Mouse (Mus musculus): ENCODE measurements at regions not wholly inside any gene's neighbourhood (a gene's known extent, or its start where the extent isn't known, plus 50 kb on each side); places are given as distances from the start of the nearest gene placed in this dataset.
A peak's percentile ranks its signal among the peaks of the same experiment; 100 is the strongest.

GRCm38 (mm10) chr9:90791871-90792270 is 521.3 kb upstream of the Tbc1d2b start:
- Histone ChIP-seq H3K4me1 (replicated peaks; ENCODE audit: control insufficient read depth, insufficient read depth, low read length) (no peaks in the 10 kb centered on the region), H3K9me3 (ENCODE audit: control insufficient read depth, low read length) (no peaks in the 10 kb centered on the region), H3K36me3 (ENCODE audit: control insufficient read depth, insufficient read depth) (no peaks in the 10 kb centered on the region), H3K27me3 (replicated peaks; ENCODE audit: control insufficient read depth, insufficient read depth, low read length) (no peaks in the 10 kb centered on the region), H3K9ac (replicated peaks; ENCODE audit: low read depth, low read length) (no peak overlapping the region), H3K27ac (ENCODE audit: low read length) (no peak overlapping the region), H3K4me3 (replicated peaks; ENCODE audit: low read length) (no peak overlapping the region), H3K4me2 (ENCODE audit: low read length) (no peak overlapping the region)
- no peak for ATAC-seq
- 47% methylated on average over 2 of the region's 2 CpGs for WGBS

GRCm38 (mm10) chr9:90816844-90817243 is 545.4 kb upstream of the Zic4 start:
- H3K4me2 ChIP-seq (ENCODE audit: low read length): no peak overlapping the region
- H3K9me3 ChIP-seq (ENCODE audit: control insufficient read depth, low read length): no peaks in the 10 kb centered on the region
- no peaks in the 10 kb centered on the region for H3K36me3 ChIP-seq (ENCODE audit: control insufficient read depth, insufficient read depth)
- H3K27ac ChIP-seq (ENCODE audit: low read length): no peak overlapping the region
- H3K4me3 ChIP-seq (replicated peaks; ENCODE audit: low read length): no peak overlapping the region
- H3K27me3 ChIP-seq (replicated peaks; ENCODE audit: control insufficient read depth, insufficient read depth, low read length): no peaks in the 10 kb centered on the region
- no peaks in the 10 kb centered on the region for H3K4me1 ChIP-seq (replicated peaks; ENCODE audit: control insufficient read depth, insufficient read depth, low read length)
- ATAC-seq: no peak
- WGBS: 20% methylated on average over 4 of the region's 4 CpGs
- no peak overlapping the region for H3K9ac ChIP-seq (replicated peaks; ENCODE audit: low read depth, low read length)

GRCm38 (mm10) chr9:90823574-90824280 is 538.5 kb upstream of the Zic4 start:
- Histone ChIP-seq H3K9ac (replicated peaks; ENCODE audit: low read depth, low read length) (no peak overlapping the region), H3K36me3 (ENCODE audit: control insufficient read depth, insufficient read depth) (no peaks in the 10 kb centered on the region), H3K4me3 (replicated peaks; ENCODE audit: low read length) (no peak overlapping the region), H3K27me3 (replicated peaks; ENCODE audit: control insufficient read depth, insufficient read depth, low read length) (no peaks in the 10 kb centered on the region), H3K4me2 (ENCODE audit: low read length) (no peak overlapping the region), H3K9me3 (ENCODE audit: control insufficient read depth, low read length) (no peaks in the 10 kb centered on the region), H3K4me1 (replicated peaks; ENCODE audit: control insufficient read depth, insufficient read depth, low read length) (no peaks in the 10 kb centered on the region), H3K27ac (ENCODE audit: low read length) (no peak overlapping the region)
- ATAC-seq: no peak
- 72% methylated on average over 4 of the region's 4 CpGs for WGBS

- Histone ChIP-seq H3K27ac (ENCODE audit: low read length) (no peak overlapping the region), H3K4me3 (replicated peaks; ENCODE audit: low read length) (no peak overlapping the region), H3K36me3 (ENCODE audit: control insufficient read depth, insufficient read depth) (no peaks in the 10 kb centered on the region), H3K9me3 (ENCODE audit: control insufficient read depth, low read length) (no peaks in the 10 kb centered on the region), H3K9ac (replicated peaks; ENCODE audit: low read depth, low read length) (no peak overlapping the region), H3K27me3 (replicated peaks; ENCODE audit: control insufficient read depth, insufficient read depth, low read length) (no peaks in the 10 kb centered on the region), H3K4me2 (ENCODE audit: low read length) (no peak overlapping the region), H3K4me1 (replicated peaks; ENCODE audit: control insufficient read depth, insufficient read depth, low read length) (no peaks in the 10 kb centered on the region)
- WGBS: 70% methylated on average over 3 of the region's 3 CpGs
- no peak for ATAC-seq
Measured at GRCm38 (mm10) chr9:90827474-90827873, 534.7 kb upstream of the Zic4 start.

GRCm38 (mm10) chr9:90828701-90829100 is 533.5 kb upstream of the Zic4 start:
- WGBS: 33% methylated on average over 5 of the region's 5 CpGs
- no peak overlapping the region for H3K4me2 ChIP-seq (ENCODE audit: low read length)

GRCm38 (mm10) chr9:90830704-90831103 is 531.5 kb upstream of the Zic4 start:
- Histone ChIP-seq H3K9ac (replicated peaks; ENCODE audit: low read depth, low read length) (no peak overlapping the region), H3K4me1 (replicated peaks; ENCODE audit: control insufficient read depth, insufficient read depth, low read length) (peaks cover 5% of the 10 kb centered on the region; the same call in 1 of the 2 replicates), H3K36me3 (ENCODE audit: control insufficient read depth, insufficient read depth) (no peaks in the 10 kb centered on the region), H3K27ac (ENCODE audit: low read length) (no peak overlapping the region), H3K9me3 (ENCODE audit: control insufficient read depth, low read length) (no peaks in the 10 kb centered on the region), H3K4me3 (replicated peaks; ENCODE audit: low read length) (no peak overlapping the region), H3K4me2 (ENCODE audit: low read length) (no peak overlapping the region), H3K27me3 (replicated peaks; ENCODE audit: control insufficient read depth, insufficient read depth, low read length) (no peaks in the 10 kb centered on the region)
- 58% methylated on average over 4 of the region's 4 CpGs for WGBS
- ATAC-seq: no peak

More at GRCm38 (mm10) chr9:90828701-90829100, 533.5 kb upstream of the Zic4 start:
- H3K36me3 ChIP-seq (ENCODE audit: control insufficient read depth, insufficient read depth): no peaks in the 10 kb centered on the region
- no peaks in the 10 kb centered on the region for H3K9me3 ChIP-seq (ENCODE audit: control insufficient read depth, low read length)
- ATAC-seq: no peak
- no peak overlapping the region for H3K27ac ChIP-seq (ENCODE audit: low read length)
- H3K9ac ChIP-seq (replicated peaks; ENCODE audit: low read depth, low read length): no peak overlapping the region
- no peaks in the 10 kb centered on the region for H3K4me1 ChIP-seq (replicated peaks; ENCODE audit: control insufficient read depth, insufficient read depth, low read length)
- no peaks in the 10 kb centered on the region for H3K27me3 ChIP-seq (replicated peaks; ENCODE audit: control insufficient read depth, insufficient read depth, low read length)
- no peak overlapping the region for H3K4me3 ChIP-seq (replicated peaks; ENCODE audit: low read length)

GRCm38 (mm10) chr9:90833743-90834539 is 528.3 kb upstream of the Zic4 start:
- peak; percentile 55 for ATAC-seq
- no peak overlapping the region for H3K9ac ChIP-seq (replicated peaks; ENCODE audit: low read depth, low read length)
- H3K4me1 ChIP-seq (replicated peaks; ENCODE audit: control insufficient read depth, insufficient read depth, low read length): peaks cover 5% of the 10 kb centered on the region; the same call in 1 of the 2 replicates
- no peak overlapping the region for H3K4me2 ChIP-seq (ENCODE audit: low read length)
- H3K9me3 ChIP-seq (ENCODE audit: control insufficient read depth, low read length): no peaks in the 10 kb centered on the region
- no peaks in the 10 kb centered on the region for H3K27me3 ChIP-seq (replicated peaks; ENCODE audit: control insufficient read depth, insufficient read depth, low read length)
- WGBS: under 1% methylated on average over 3 of the region's 3 CpGs
- no peak overlapping the region for H3K4me3 ChIP-seq (replicated peaks; ENCODE audit: low read length)
- H3K27ac ChIP-seq (ENCODE audit: low read length): no peak overlapping the region
- H3K36me3 ChIP-seq (ENCODE audit: control insufficient read depth, insufficient read depth): no peaks in the 10 kb centered on the region

GRCm38 (mm10) chr9:90838184-90838926 is 523.9 kb upstream of the Zic4 start:
- Histone ChIP-seq H3K9ac (replicated peaks; ENCODE audit: low read depth, low read length) (no peak overlapping the region), H3K4me1 (replicated peaks; ENCODE audit: control insufficient read depth, insufficient read depth, low read length) (peaks cover 5% of the 10 kb centered on the region; the same call in 1 of the 2 replicates), H3K4me3 (replicated peaks; ENCODE audit: low read length) (no peak overlapping the region), H3K36me3 (ENCODE audit: control insufficient read depth, insufficient read depth) (no peaks in the 10 kb centered on the region), H3K27me3 (replicated peaks; ENCODE audit: control insufficient read depth, insufficient read depth, low read length) (no peaks in the 10 kb centered on the region), H3K9me3 (ENCODE audit: control insufficient read depth, low read length) (no peaks in the 10 kb centered on the region), H3K4me2 (ENCODE audit: low read length) (no peak overlapping the region), H3K27ac (ENCODE audit: low read length) (no peak overlapping the region)
- 5% methylated on average over 6 of the region's 6 CpGs for WGBS
- ATAC-seq: peak; percentile 47; the same call in 1 of the 2 replicates

- no peak for ATAC-seq
- Histone ChIP-seq H3K4me1 (replicated peaks; ENCODE audit: control insufficient read depth, insufficient read depth, low read length) (no peaks in the 10 kb centered on the region), H3K4me2 (ENCODE audit: low read length) (no peak overlapping the region), H3K9me3 (ENCODE audit: control insufficient read depth, low read length) (no peaks in the 10 kb centered on the region), H3K9ac (replicated peaks; ENCODE audit: low read depth, low read length) (no peak overlapping the region), H3K36me3 (ENCODE audit: control insufficient read depth, insufficient read depth) (no peaks in the 10 kb centered on the region), H3K27me3 (replicated peaks; ENCODE audit: control insufficient read depth, insufficient read depth, low read length) (no peaks in the 10 kb centered on the region), H3K27ac (ENCODE audit: low read length) (no peak overlapping the region), H3K4me3 (replicated peaks; ENCODE audit: low read length) (no peak overlapping the region)
- WGBS: 90% methylated on average over 5 of the region's 5 CpGs
Measured at GRCm38 (mm10) chr9:90851044-90851443, 511.2 kb upstream of the Zic4 start.
